In the genomic region with DNA sequence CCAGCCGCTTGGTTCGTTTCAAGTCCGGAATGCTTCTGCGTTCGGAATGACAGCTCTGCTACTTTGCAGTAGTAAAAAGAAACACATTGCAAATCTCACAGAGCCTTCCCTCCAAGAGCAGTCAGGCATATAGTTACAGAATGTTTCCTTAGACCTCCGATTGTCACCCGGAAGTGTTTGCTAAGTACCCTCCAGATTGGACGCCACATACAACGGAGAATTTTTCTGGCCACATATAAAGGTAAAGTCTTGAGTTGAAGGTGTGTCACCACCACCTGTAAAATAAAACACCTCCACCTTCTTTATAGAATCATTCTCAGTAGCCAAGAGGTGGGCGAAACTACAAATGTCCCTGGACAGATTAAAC, we compare ENCODE assay signal across 8 mouse cellular contexts. TPM values are rescaled to one million over a fixed set of nuclear protein-coding genes. Genes with fewer than 3 reads are reported as not detected.
DNase-seq lines count a peak whose midpoint lies in the region; ATAC-seq and TF ChIP-seq lines count a peak whose summit lies in the region.

No protein-coding gene starts in this region.

- no peaks in the 10 kb centered on the region for H3K27me3 ChIP-seq in heart, embryonic 16.5 days (ENCODE audit: control insufficient read depth, insufficient read depth, low read length)
- H3K27me3 ChIP-seq in hindbrain, embryonic 14.5 days (ENCODE audit: control insufficient read depth, insufficient read depth, low read length): no peaks in the 10 kb centered on the region
- no peaks in the 10 kb centered on the region for H3K27me3 ChIP-seq in midbrain, embryonic 12.5 days

- DNase-seq in heart, postnatal 10 days: no peak
- no peak for DNase-seq in hindbrain, embryonic 14.5 days (ENCODE audit: low spot score)
- DNase-seq in gastrocnemius, postnatal 10 days: no peak
- DNase-seq in kidney, adult 9 months: no peak
- no peak for DNase-seq in layer of hippocampus, adult 11-12 months (ENCODE audit: low spot score)

- peaks cover 7% of the 10 kb centered on the region for H3K36me3 ChIP-seq in heart, embryonic 16.5 days (ENCODE audit: control insufficient read depth, insufficient read depth)
- peaks cover 6% of the 10 kb centered on the region; the same call in 1 of the 2 replicates for H3K36me3 ChIP-seq in hindbrain, embryonic 14.5 days (replicated peaks; ENCODE audit: control insufficient read depth, insufficient read depth)
- peaks cover 8% of the 10 kb centered on the region for H3K36me3 ChIP-seq in midbrain, embryonic 12.5 days

- ATAC-seq in heart, embryonic 16.5 days (replicated peaks; ENCODE audit: extremely low read depth, insufficient read depth, low FRiP score): peak; percentile 59
- ATAC-seq in hindbrain, embryonic 14.5 days (ENCODE audit: low FRiP score): peak; percentile 86
- peak; percentile 79 for ATAC-seq in midbrain, embryonic 12.5 days (ENCODE audit: low FRiP score, low read depth)

- H3K4me1 ChIP-seq in heart, embryonic 16.5 days (ENCODE audit: control insufficient read depth, insufficient read depth, low read length): peaks cover 22% of the 10 kb centered on the region
- H3K4me1 ChIP-seq in bone marrow, adult 2 months (ENCODE audit: control insufficient read depth, insufficient read depth, low read length): peaks cover 1% of the 10 kb centered on the region; the same call in 1 of the 2 replicates
- H3K4me1 ChIP-seq in hindbrain, embryonic 14.5 days (replicated peaks; ENCODE audit: control insufficient read depth, insufficient read depth, low read length): peaks cover 20% of the 10 kb centered on the region
- peaks cover 25% of the 10 kb centered on the region for H3K4me1 ChIP-seq in midbrain, embryonic 12.5 days

- intact Hi-C loops in heart, postnatal 10 days (cut with DNase I): no loop called here

- WGBS in heart, embryonic 16.5 days: 9% methylated on average over 10 of the region's 10 CpGs
- 8% methylated on average over 10 of the region's 10 CpGs for WGBS in bone marrow, adult 2 months
- 8% methylated on average over 10 of the region's 10 CpGs for WGBS in hindbrain, embryonic 14.5 days
- 9% methylated on average over 10 of the region's 10 CpGs for WGBS in midbrain, embryonic 12.5 days

- H3K4me3 ChIP-seq in heart, embryonic 16.5 days (ENCODE audit: low read length): peak overlapping the region; percentile 69
- H3K4me3 ChIP-seq in bone marrow, adult 2 months (replicated peaks; ENCODE audit: control insufficient read depth, low read depth, low read length): peak overlapping the region; percentile 65
- peak overlapping the region; percentile 84 for H3K4me3 ChIP-seq in hindbrain, embryonic 14.5 days (replicated peaks; ENCODE audit: low read length)
- H3K4me3 ChIP-seq in midbrain, embryonic 12.5 days: peak overlapping the region; percentile 57

- no peak for TF ChIP-seq CTCF in bone marrow, adult 2 months (IDR thresholded peaks at IDR 0.05; ENCODE audit: control insufficient read depth, insufficient read depth, low read length)

- H3K9ac ChIP-seq in heart, embryonic 16.5 days (ENCODE audit: low read length): peak overlapping the region; percentile 70
- peak overlapping the region; percentile 56 for H3K9ac ChIP-seq in hindbrain, embryonic 14.5 days
- peak overlapping the region; percentile 44 for H3K9ac ChIP-seq in midbrain, embryonic 12.5 days (replicated peaks)

- peak overlapping the region; percentile 88 for H3K27ac ChIP-seq in heart, embryonic 16.5 days (ENCODE audit: low read length)
- H3K27ac ChIP-seq in bone marrow, adult 2 months (ENCODE audit: control insufficient read depth, insufficient read depth, low read depth, low read length, poor library complexity): peak overlapping the region; percentile 84
- H3K27ac ChIP-seq in hindbrain, embryonic 14.5 days: peak overlapping the region; percentile 87
- H3K27ac ChIP-seq in midbrain, embryonic 12.5 days (replicated peaks): peak overlapping the region; percentile 84

- peak overlapping the region; percentile 71 for H3K4me2 ChIP-seq in heart, embryonic 16.5 days (ENCODE audit: low read depth, low read length)
- peak overlapping the region; percentile 83 for H3K4me2 ChIP-seq in hindbrain, embryonic 14.5 days (replicated peaks)
- peak overlapping the region; percentile 58 for H3K4me2 ChIP-seq in midbrain, embryonic 12.5 days (replicated peaks)

- TF ChIP-seq POLR2A in bone marrow, adult 2 months (IDR thresholded peaks at IDR 0.05; ENCODE audit: borderline replicate concordance, control insufficient read depth, low read depth, low read length): no peak

- H3K9me3 ChIP-seq in heart, embryonic 16.5 days (replicated peaks; ENCODE audit: control insufficient read depth, low read length): no peaks in the 10 kb centered on the region
- no peaks in the 10 kb centered on the region for H3K9me3 ChIP-seq in hindbrain, embryonic 14.5 days (ENCODE audit: control insufficient read depth, low read length)
- no peaks in the 10 kb centered on the region for H3K9me3 ChIP-seq in midbrain, embryonic 12.5 days

RNA-seq across cellular contexts. Expression of a gene that starts 0.4 kb away (rescaled TPM):
- polyA plus RNA-seq in heart, embryonic 16.5 days (2015; fragmentation: Nextera tagmentation; extraction: Ambion mirVana): 67.3 and 72.1 TPM in 2 replicates
- total RNA-seq in heart, postnatal 10 days (2021): 10 to 100 TPM; 22.3 to 25.9 TPM
- 277 and 301 TPM in 2 replicates for polyA plus RNA-seq in bone marrow, adult 2 months (2011; ENCODE audit: insufficient read depth, insufficient read length, low replicate concordance, missing spikeins)
- polyA plus RNA-seq in hindbrain, embryonic 14.5 days (2014; fragmentation: Nextera tagmentation; extraction: Ambion mirVana): 18.9 and 22.6 TPM in 2 replicates
- 118 and 121 TPM in 2 replicates for polyA plus RNA-seq in midbrain, embryonic 12.5 days (2016; fragmentation: Nextera tagmentation; extraction: Ambion mirVana)
- total RNA-seq in gastrocnemius, postnatal 10 days (2021): 10 to 100 TPM; 16.2 to 20.5 TPM

RNA-seq across cellular contexts. Expression of a gene that starts 52.4 kb away (rescaled TPM):
- polyA plus RNA-seq in heart, embryonic 16.5 days (2015; fragmentation: Nextera tagmentation; extraction: Ambion mirVana): not detected in 2 replicates
- not detected for total RNA-seq in heart, postnatal 10 days (2021)
- polyA plus RNA-seq in bone marrow, adult 2 months (2011; ENCODE audit: insufficient read depth, insufficient read length, low replicate concordance, missing spikeins): not detected in 2 replicates
- not detected in 2 replicates for polyA plus RNA-seq in hindbrain, embryonic 14.5 days (2014; fragmentation: Nextera tagmentation; extraction: Ambion mirVana)
- polyA plus RNA-seq in midbrain, embryonic 12.5 days (2016; fragmentation: Nextera tagmentation; extraction: Ambion mirVana): not detected in 2 replicates
- not detected for total RNA-seq in gastrocnemius, postnatal 10 days (2021)
